Mouse (Mus musculus): ENCODE data around the gene Gm5294. TPM values are rescaled to one million over a fixed set of nuclear protein-coding genes. Genes with fewer than 3 reads are reported as not detected.

Gm5294 gene
- polyA plus RNA-seq, 1 experiment, result not detected

GRCm38 (mm10) chr5:138851296-138851780 is 31.5 kb downstream of the Gm5294 start:
- H3K4me3 ChIP-seq (ENCODE audit: low read depth, low read length), result no peak overlapping the region
- no peak overlapping the region for H3K27ac ChIP-seq (ENCODE audit: insufficient read depth, low read length)
- H3K36me3 ChIP-seq (ENCODE audit: control insufficient read depth, insufficient read depth, low read length, poor library complexity, severe bottlenecking), result no peaks in the 10 kb centered on the region
- no peaks in the 10 kb centered on the region for H3K27me3 ChIP-seq (ENCODE audit: control insufficient read depth, insufficient read depth, low read length, poor library complexity, severe bottlenecking)
- no peak overlapping the region for H3K9ac ChIP-seq (ENCODE audit: low read depth, poor library complexity, severe bottlenecking)
- TF ChIP-seq EP300 (IDR thresholded peaks at IDR 0.05; ENCODE audit: insufficient read depth, low read depth, low read length), result no peak
- TF ChIP-seq CTCF (IDR thresholded peaks at IDR 0.05; ENCODE audit: low read depth, low read length), result no peak
- no peak for TF ChIP-seq POLR2A (IDR thresholded peaks at IDR 0.05; ENCODE audit: insufficient read depth, low read length)
- no peaks in the 10 kb centered on the region for H3K9me3 ChIP-seq (replicated peaks; ENCODE audit: control insufficient read depth, insufficient read depth, low read length, poor library complexity, severe bottlenecking)
- no peaks in the 10 kb centered on the region for H3K4me1 ChIP-seq (ENCODE audit: control insufficient read depth, insufficient read depth, low read length)

GRCm38 (mm10) chr5:138852151-138852550 is 32.3 kb downstream of the Gm5294 start:
- H3K27me3 ChIP-seq (ENCODE audit: control insufficient read depth, insufficient read depth, low read length, poor library complexity, severe bottlenecking), result no peaks in the 10 kb centered on the region
- no peaks in the 10 kb centered on the region for H3K9me3 ChIP-seq (replicated peaks; ENCODE audit: control insufficient read depth, insufficient read depth, low read length, poor library complexity, severe bottlenecking)
- no peaks in the 10 kb centered on the region for H3K36me3 ChIP-seq (ENCODE audit: control insufficient read depth, insufficient read depth, low read length, poor library complexity, severe bottlenecking)
- no peaks in the 10 kb centered on the region for H3K4me1 ChIP-seq (ENCODE audit: control insufficient read depth, insufficient read depth, low read length)
- no peak overlapping the region for H3K27ac ChIP-seq (ENCODE audit: insufficient read depth, low read length)
- H3K4me3 ChIP-seq (ENCODE audit: low read depth, low read length), result no peak overlapping the region
- no peak for TF ChIP-seq EP300 (IDR thresholded peaks at IDR 0.05; ENCODE audit: insufficient read depth, low read depth, low read length)
- no peak for TF ChIP-seq CTCF (IDR thresholded peaks at IDR 0.05; ENCODE audit: low read depth, low read length)
- TF ChIP-seq POLR2A (IDR thresholded peaks at IDR 0.05; ENCODE audit: insufficient read depth, low read length), result no peak
- H3K9ac ChIP-seq (ENCODE audit: low read depth, poor library complexity, severe bottlenecking), result no peak overlapping the region

- no peak for TF ChIP-seq POLR2A (IDR thresholded peaks at IDR 0.05; ENCODE audit: insufficient read depth, low read length)
- TF ChIP-seq CTCF (IDR thresholded peaks at IDR 0.05; ENCODE audit: low read depth, low read length), result no peak
- no peak for TF ChIP-seq EP300 (IDR thresholded peaks at IDR 0.05; ENCODE audit: insufficient read depth, low read depth, low read length)
- H3K4me3 ChIP-seq (ENCODE audit: low read depth, low read length), result no peak overlapping the region
- H3K9ac ChIP-seq (ENCODE audit: low read depth, poor library complexity, severe bottlenecking), result no peak overlapping the region
These were observed 33.5 kb downstream of the Gm5294 start for GRCm38 (mm10) chr5:138853349-138853748.

GRCm38 (mm10) chr5:138857010-138857617 is 37.2 kb downstream of the Gm5294 start:
- Histone ChIP-seq H3K9ac (ENCODE audit: low read depth, poor library complexity, severe bottlenecking) (no peak overlapping the region), H3K9me3 (replicated peaks; ENCODE audit: control insufficient read depth, insufficient read depth, low read length, poor library complexity, severe bottlenecking) (no peaks in the 10 kb centered on the region), H3K4me3 (ENCODE audit: low read depth, low read length) (no peak overlapping the region), H3K27ac (ENCODE audit: insufficient read depth, low read length) (no peak overlapping the region), H3K4me1 (ENCODE audit: control insufficient read depth, insufficient read depth, low read length) (no peaks in the 10 kb centered on the region), H3K27me3 (ENCODE audit: control insufficient read depth, insufficient read depth, low read length, poor library complexity, severe bottlenecking) (no peaks in the 10 kb centered on the region), H3K36me3 (ENCODE audit: control insufficient read depth, insufficient read depth, low read length, poor library complexity, severe bottlenecking) (no peaks in the 10 kb centered on the region)
- TF ChIP-seq CTCF (IDR thresholded peaks at IDR 0.05; ENCODE audit: low read depth, low read length) (peak; percentile 89), EP300 (IDR thresholded peaks at IDR 0.05; ENCODE audit: insufficient read depth, low read depth, low read length) (no peak), POLR2A (IDR thresholded peaks at IDR 0.05; ENCODE audit: insufficient read depth, low read length) (no peak)

More at GRCm38 (mm10) chr5:138853349-138853748, 33.5 kb downstream of the Gm5294 start:
- Histone ChIP-seq H3K9me3 (replicated peaks; ENCODE audit: control insufficient read depth, insufficient read depth, low read length, poor library complexity, severe bottlenecking) (no peaks in the 10 kb centered on the region), H3K4me1 (ENCODE audit: control insufficient read depth, insufficient read depth, low read length) (no peaks in the 10 kb centered on the region), H3K27ac (ENCODE audit: insufficient read depth, low read length) (no peak overlapping the region), H3K36me3 (ENCODE audit: control insufficient read depth, insufficient read depth, low read length, poor library complexity, severe bottlenecking) (no peaks in the 10 kb centered on the region), H3K27me3 (ENCODE audit: control insufficient read depth, insufficient read depth, low read length, poor library complexity, severe bottlenecking) (no peaks in the 10 kb centered on the region)

GRCm38 (mm10) chr5:138857811-138858251 is 38.0 kb downstream of the Gm5294 start:
- no peak overlapping the region for H3K4me3 ChIP-seq (ENCODE audit: low read depth, low read length)
- H3K9ac ChIP-seq (ENCODE audit: low read depth, poor library complexity, severe bottlenecking), result no peak overlapping the region
- no peaks in the 10 kb centered on the region for H3K27me3 ChIP-seq (ENCODE audit: control insufficient read depth, insufficient read depth, low read length, poor library complexity, severe bottlenecking)
- no peak for TF ChIP-seq POLR2A (IDR thresholded peaks at IDR 0.05; ENCODE audit: insufficient read depth, low read length)
- TF ChIP-seq CTCF (IDR thresholded peaks at IDR 0.05; ENCODE audit: low read depth, low read length), result no peak
- no peak for TF ChIP-seq EP300 (IDR thresholded peaks at IDR 0.05; ENCODE audit: insufficient read depth, low read depth, low read length)
- no peaks in the 10 kb centered on the region for H3K4me1 ChIP-seq (ENCODE audit: control insufficient read depth, insufficient read depth, low read length)
- no peaks in the 10 kb centered on the region for H3K9me3 ChIP-seq (replicated peaks; ENCODE audit: control insufficient read depth, insufficient read depth, low read length, poor library complexity, severe bottlenecking)
- H3K36me3 ChIP-seq (ENCODE audit: control insufficient read depth, insufficient read depth, low read length, poor library complexity, severe bottlenecking), result no peaks in the 10 kb centered on the region
- no peak overlapping the region for H3K27ac ChIP-seq (ENCODE audit: insufficient read depth, low read length)

- Histone ChIP-seq H3K9ac (ENCODE audit: low read depth, poor library complexity, severe bottlenecking) (no peak overlapping the region), H3K27me3 (ENCODE audit: control insufficient read depth, insufficient read depth, low read length, poor library complexity, severe bottlenecking) (no peaks in the 10 kb centered on the region), H3K4me3 (ENCODE audit: low read depth, low read length) (no peak overlapping the region), H3K27ac (ENCODE audit: insufficient read depth, low read length) (no peak overlapping the region), H3K9me3 (replicated peaks; ENCODE audit: control insufficient read depth, insufficient read depth, low read length, poor library complexity, severe bottlenecking) (no peaks in the 10 kb centered on the region), H3K36me3 (ENCODE audit: control insufficient read depth, insufficient read depth, low read length, poor library complexity, severe bottlenecking) (no peaks in the 10 kb centered on the region), H3K4me1 (ENCODE audit: control insufficient read depth, insufficient read depth, low read length) (no peaks in the 10 kb centered on the region)
- TF ChIP-seq POLR2A (IDR thresholded peaks at IDR 0.05; ENCODE audit: insufficient read depth, low read length) (no peak), EP300 (IDR thresholded peaks at IDR 0.05; ENCODE audit: insufficient read depth, low read depth, low read length) (no peak), CTCF (IDR thresholded peaks at IDR 0.05; ENCODE audit: low read depth, low read length) (no peak)
These were observed 43.8 kb downstream of the Gm5294 start for GRCm38 (mm10) chr5:138863681-138864146.
